In the genomic region with DNA sequence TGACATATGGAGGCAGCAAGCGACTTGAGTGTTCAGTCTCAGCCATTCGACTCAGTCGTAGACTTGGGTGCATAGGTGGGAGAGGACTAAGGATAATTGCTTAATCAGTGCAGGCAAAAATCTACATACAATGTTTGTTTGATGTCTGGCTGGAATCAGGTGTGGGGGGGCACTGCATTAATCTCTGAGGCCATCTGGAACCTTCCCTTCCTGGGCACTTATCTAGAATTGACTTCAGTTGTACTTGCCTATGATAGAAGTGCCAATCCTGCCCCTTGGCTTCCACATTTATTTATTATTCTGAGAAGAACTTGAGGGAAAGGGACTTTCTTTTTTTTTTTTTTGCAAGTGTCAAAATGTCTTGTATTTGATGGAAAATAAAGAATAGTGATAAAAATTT, we compare ENCODE assay signal across 25 mouse cellular contexts.
A peak's percentile ranks its signal among the peaks of the same experiment; 100 is the strongest.
DNase-seq lines count a peak whose midpoint lies in the region; ATAC-seq and TF ChIP-seq lines count a peak whose summit lies in the region.
"Had no signal": no experiment of that assay in that cellular context is flagged by ENCODE, and none has a peak within 500 bp of the region (broad histone marks: within the 10 kb centered on the region; RNA-seq: fewer than 3 reads in every experiment).

No protein-coding gene starts in this region.

- TF ChIP-seq CTCF in liver, embryonic 14.5 days (IDR thresholded peaks at IDR 0.05; ENCODE audit: low read depth) = no peak
- TF ChIP-seq CTCF in lung, postnatal 0 days (IDR thresholded peaks at IDR 0.05) = no peak
- no peak for TF ChIP-seq CTCF in gastrocnemius, adult 2 months (IDR thresholded peaks at IDR 0.05)

- no peaks in the 10 kb centered on the region for H3K36me3 ChIP-seq in liver, embryonic 11.5 days (ENCODE audit: control insufficient read depth, insufficient read depth, low read length)
- H3K36me3 ChIP-seq in liver, embryonic 14.5 days (replicated peaks; ENCODE audit: control insufficient read depth, insufficient read depth, low read depth) = no peaks in the 10 kb centered on the region
- H3K36me3 ChIP-seq in lung, postnatal 0 days (ENCODE audit: insufficient read depth, low read length) = no peaks in the 10 kb centered on the region
- H3K36me3 ChIP-seq: embryonic facial prominence, embryonic 12.5 days; embryonic facial prominence, embryonic 15.5 days; heart, embryonic 10.5 days; heart, embryonic 13.5 days had no signal

- no peak overlapping the region for H3K4me2 ChIP-seq in liver, embryonic 11.5 days
- no peak overlapping the region for H3K4me2 ChIP-seq in liver, embryonic 14.5 days (ENCODE audit: low read depth)
- H3K4me2 ChIP-seq in lung, postnatal 0 days (replicated peaks; ENCODE audit: low read depth, low read length) = no peak overlapping the region
- H3K4me2 ChIP-seq: embryonic facial prominence, embryonic 12.5 days; embryonic facial prominence, embryonic 15.5 days; heart, embryonic 13.5 days; hindbrain, embryonic 14.5 days had no signal

- 90% methylated on average over 3 of the region's 3 CpGs for WGBS in liver, embryonic 11.5 days
- 66% methylated on average over 3 of the region's 3 CpGs for WGBS in liver, embryonic 14.5 days (ENCODE audit: insufficient replicate concordance)
- WGBS in lung, postnatal 0 days = 86% methylated on average over 3 of the region's 3 CpGs

- H3K4me1 ChIP-seq in liver, embryonic 11.5 days (replicated peaks; ENCODE audit: control insufficient read depth, insufficient read depth, low read length) = 0 out of 2 replicates have a peak, but pooled peaks cover 6% of the 10 kb centered on the region
- H3K4me1 ChIP-seq in liver, embryonic 14.5 days (replicated peaks; ENCODE audit: control insufficient read depth in 2 of 2, insufficient read depth in 2 of 2, low read length in 1 of 2) = peaks cover 2 to 16% of the 10 kb centered on the region in 2 experiments; a peak in 3 of 4 replicates
- no peaks in the 10 kb centered on the region for H3K4me1 ChIP-seq in lung, postnatal 0 days (ENCODE audit: insufficient read depth, low read depth, low read length)
- H3K4me1 ChIP-seq: embryonic facial prominence, embryonic 12.5 days; embryonic facial prominence, embryonic 15.5 days; heart, embryonic 10.5 days; heart, embryonic 13.5 days had no signal

- H3K27ac ChIP-seq in liver, embryonic 11.5 days (ENCODE audit: low read depth, low read length) = no peak overlapping the region
- H3K27ac ChIP-seq in liver, embryonic 14.5 days = no peak overlapping the region
- no peak overlapping the region for H3K27ac ChIP-seq in lung, postnatal 0 days (ENCODE audit: low read length)
- H3K27ac ChIP-seq in gastrocnemius, adult 2 months = no peak overlapping the region
- H3K27ac ChIP-seq: embryonic facial prominence, embryonic 12.5 days; embryonic facial prominence, embryonic 15.5 days; heart, adult 2 months; heart, embryonic 10.5 days; heart, embryonic 13.5 days; hindbrain, embryonic 14.5 days; hindbrain, postnatal 0 days had no signal

- peak; percentile 65 for TF ChIP-seq EP300 in liver, embryonic 14.5 days (IDR thresholded peaks at IDR 0.05; ENCODE audit: low read depth)
- TF ChIP-seq EP300 in lung, postnatal 0 days (IDR thresholded peaks at IDR 0.05) = no peak

- no peak overlapping the region for H3K9ac ChIP-seq in liver, embryonic 11.5 days (ENCODE audit: low read depth, low read length)
- H3K9ac ChIP-seq in liver, embryonic 14.5 days (replicated peaks) = no peak overlapping the region
- no peak overlapping the region for H3K9ac ChIP-seq in lung, postnatal 0 days (replicated peaks; ENCODE audit: low read depth)
- H3K9ac ChIP-seq: embryonic facial prominence, embryonic 12.5 days; embryonic facial prominence, embryonic 15.5 days; forebrain, postnatal 0 days; heart, embryonic 13.5 days; hindbrain, embryonic 14.5 days had no signal

- H3K4me3 ChIP-seq in liver, embryonic 11.5 days (ENCODE audit: low read depth, low read length) = no peak overlapping the region
- H3K4me3 ChIP-seq in liver, embryonic 14.5 days (ENCODE audit: insufficient read depth in 1 of 2, low read depth in 2 of 2, low read length in 2 of 2) = no peak overlapping the region
- H3K4me3 ChIP-seq in lung, postnatal 0 days (ENCODE audit: low read depth, low read length) = no peak overlapping the region
- no peak overlapping the region for H3K4me3 ChIP-seq in gastrocnemius, adult 2 months
- H3K4me3 ChIP-seq: embryonic facial prominence, embryonic 12.5 days; embryonic facial prominence, embryonic 15.5 days; heart, adult 2 months; heart, embryonic 10.5 days; heart, embryonic 13.5 days had no signal

- peak; percentile 61; the same call in 1 of the 2 replicates for ATAC-seq in liver, embryonic 11.5 days (replicated peaks; ENCODE audit: low FRiP score)
- ATAC-seq in liver, embryonic 14.5 days (ENCODE audit: insufficient read depth) = peak; percentile 68; the same call in 1 of the 2 replicates
- peak; percentile 79 for ATAC-seq in megakaryocyte-erythroid progenitor cell, adult 5-6 weeks (replicated peaks; ENCODE audit: low FRiP score, low TSS enrichment, poor library complexity, severe bottlenecking)
- no peak for ATAC-seq in lung, postnatal 0 days
- ATAC-seq: CD4-positive, CD25-positive, alpha-beta regulatory T cell, adult 4 months; forebrain, embryonic 14.5 days; forebrain, postnatal 0 days; hindbrain, postnatal 0 days; inflammation-experienced regulatory T-cells, adult 6 months had no signal

- H3K9me3 ChIP-seq in liver, embryonic 11.5 days (ENCODE audit: control insufficient read depth, low read length) = no peaks in the 10 kb centered on the region
- H3K9me3 ChIP-seq in liver, embryonic 14.5 days (ENCODE audit: control insufficient read depth, low read length) = no peaks in the 10 kb centered on the region
- no peaks in the 10 kb centered on the region for H3K9me3 ChIP-seq in lung, postnatal 0 days (ENCODE audit: low read length)
- H3K9me3 ChIP-seq: embryonic facial prominence, embryonic 12.5 days; embryonic facial prominence, embryonic 15.5 days; heart, embryonic 10.5 days; heart, embryonic 13.5 days had no signal

- intact Hi-C loops in gastrocnemius, adult 2 months (cut with DNase I) = no loop called here

- no peaks in the 10 kb centered on the region for H3K27me3 ChIP-seq in liver, embryonic 11.5 days (replicated peaks; ENCODE audit: control insufficient read depth, insufficient read depth, low read length)
- no peaks in the 10 kb centered on the region for H3K27me3 ChIP-seq in liver, embryonic 14.5 days (ENCODE audit: control insufficient read depth, insufficient read depth, low read length)
- no peaks in the 10 kb centered on the region for H3K27me3 ChIP-seq in lung, postnatal 0 days (replicated peaks; ENCODE audit: insufficient read depth, low read length)
- H3K27me3 ChIP-seq: embryonic facial prominence, embryonic 12.5 days; embryonic facial prominence, embryonic 15.5 days; heart, embryonic 13.5 days had no signal

- DNase-seq in c-Kit-positive CD71-positive TER-119-negative erythroid progenitor cells, embryonic 14.5 days (ENCODE audit: low read depth) = peak; percentile 58
- DNase-seq in liver, embryonic 11.5 days (ENCODE audit: low spot score) = no peak
- DNase-seq in liver, embryonic 14.5 days (ENCODE audit: low read depth in 3 of 3, low spot score in 3 of 3) = peak in 2 of 3 experiments; percentile 37 to 46
- no peak for DNase-seq in T-cell, adult 2 months (ENCODE audit: low spot score)
- DNase-seq in lung, postnatal 0 days (ENCODE audit: low spot score) = no peak
- DNase-seq in gastrocnemius, adult 2 months = no peak
- DNase-seq: adrenal gland, postnatal 10 days; cerebellum, adult 18-20 months; cerebellum, adult 9-11 months; cerebellum, postnatal 25 days; forebrain, postnatal 0 days; gastrocnemius, postnatal 25 days; heart, adult 2 months; heart, postnatal 14 days; heart, postnatal 4 days had no signal

Comparison
In these comparisons a context has a peak if more than half of its experiments do, and no peak if none do; other contexts are left out.
1. DNase-seq: peak in c-Kit-positive CD71-positive TER-119-negative erythroid progenitor cells, embryonic 14.5 days (single experiment) and liver, embryonic 14.5 days (2 of 3); none in liver, embryonic 11.5 days (single experiment), T-cell, adult 2 months (single experiment), lung, postnatal 0 days (single experiment) and gastrocnemius, adult 2 months (single experiment).